Mouse (Mus musculus): ENCODE data around the gene Lrrc8d. TPM values are rescaled to one million over a fixed set of nuclear protein-coding genes. Genes with fewer than 3 reads are reported as not detected.
A peak's percentile ranks its signal among the peaks of the same experiment; 100 is the strongest.
"Not testable (repeated sequence)": the region's sequence is repeated elsewhere in the genome, so short reads cannot be mapped to it uniquely, and the experiment has no call there.

The Lrrc8d gene
- polyA plus RNA-seq, 1 experiment from 2014 or later: 37.5 TPM

DNA sequence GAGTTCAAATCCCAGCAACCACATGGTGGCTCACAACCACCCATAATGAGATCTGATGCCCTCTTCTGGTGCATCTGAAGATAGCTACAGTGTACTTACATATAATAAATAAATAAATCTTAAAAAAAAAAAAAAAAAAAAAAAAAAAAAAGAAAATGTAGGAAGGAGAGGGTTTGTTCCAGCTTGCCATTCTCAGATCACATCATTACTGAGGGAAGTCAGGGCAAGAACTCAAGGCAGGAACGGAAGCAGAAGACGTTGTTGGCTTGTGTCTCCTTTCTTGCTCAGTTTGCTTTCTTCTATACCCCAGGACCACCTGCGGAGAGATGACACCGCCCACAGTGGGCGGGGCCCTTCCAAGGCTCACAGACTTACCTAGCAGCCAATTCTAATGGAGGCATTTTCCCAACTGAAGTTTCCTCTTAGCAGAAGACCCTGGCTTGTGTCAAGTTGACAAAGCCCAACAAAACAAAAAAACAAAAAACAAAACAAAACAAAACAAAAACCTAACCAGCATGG is 165.4 kb downstream of the Lrrc8d start:
- H3K9me3 ChIP-seq (ENCODE audit: control insufficient read depth, low read length); H3K4me3 ChIP-seq (replicated peaks; ENCODE audit: low read length); ATAC-seq; H3K27me3 ChIP-seq (replicated peaks; ENCODE audit: control insufficient read depth, insufficient read depth, low read length); H3K4me2 ChIP-seq (ENCODE audit: low read length); H3K27ac ChIP-seq (ENCODE audit: low read length); H3K36me3 ChIP-seq (ENCODE audit: control insufficient read depth, insufficient read depth); H3K9ac ChIP-seq (replicated peaks; ENCODE audit: low read depth, low read length): not testable (repeated sequence)
- peaks cover 13% of the 10 kb centered on the region for H3K4me1 ChIP-seq (replicated peaks; ENCODE audit: control insufficient read depth, insufficient read depth, low read length)
- WGBS: 59% methylated on average over 5 of the region's 5 CpGs

DNA sequence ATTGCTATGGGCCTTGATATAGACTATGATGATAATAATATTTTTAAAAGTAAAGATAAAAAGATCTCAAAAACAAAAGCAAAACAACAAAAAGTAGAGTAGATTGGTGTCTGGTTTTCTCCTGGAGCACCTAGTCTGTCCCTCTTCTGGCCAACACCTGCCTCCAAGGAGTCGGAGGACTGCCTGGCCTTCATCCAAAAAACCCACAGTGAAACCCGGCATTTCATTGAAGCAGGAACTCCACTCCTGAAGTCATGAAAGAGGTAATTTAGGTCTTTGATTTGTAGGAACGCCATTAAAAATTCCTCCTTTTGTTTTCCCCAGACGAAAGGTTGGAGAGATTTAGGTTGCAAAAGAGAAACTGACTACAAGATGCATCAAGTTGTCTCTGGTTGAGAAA is 167.7 kb downstream of the Lrrc8d start:
- ATAC-seq: no peak
- no peaks in the 10 kb centered on the region for H3K36me3 ChIP-seq (ENCODE audit: control insufficient read depth, insufficient read depth)
- WGBS: 8% methylated on average over 4 of the region's 4 CpGs
- no peak overlapping the region for H3K4me3 ChIP-seq (replicated peaks; ENCODE audit: low read length)
- no peak overlapping the region for H3K9ac ChIP-seq (replicated peaks; ENCODE audit: low read depth, low read length)
- no peaks in the 10 kb centered on the region for H3K27me3 ChIP-seq (replicated peaks; ENCODE audit: control insufficient read depth, insufficient read depth, low read length)
- no peaks in the 10 kb centered on the region for H3K9me3 ChIP-seq (ENCODE audit: control insufficient read depth, low read length)
- H3K27ac ChIP-seq (ENCODE audit: low read length): no peak overlapping the region
- H3K4me2 ChIP-seq (ENCODE audit: low read length): peak overlapping the region; percentile 0; the same call in 1 of the 2 replicates
- H3K4me1 ChIP-seq (replicated peaks; ENCODE audit: control insufficient read depth, insufficient read depth, low read length): peaks cover 9% of the 10 kb centered on the region

DNA sequence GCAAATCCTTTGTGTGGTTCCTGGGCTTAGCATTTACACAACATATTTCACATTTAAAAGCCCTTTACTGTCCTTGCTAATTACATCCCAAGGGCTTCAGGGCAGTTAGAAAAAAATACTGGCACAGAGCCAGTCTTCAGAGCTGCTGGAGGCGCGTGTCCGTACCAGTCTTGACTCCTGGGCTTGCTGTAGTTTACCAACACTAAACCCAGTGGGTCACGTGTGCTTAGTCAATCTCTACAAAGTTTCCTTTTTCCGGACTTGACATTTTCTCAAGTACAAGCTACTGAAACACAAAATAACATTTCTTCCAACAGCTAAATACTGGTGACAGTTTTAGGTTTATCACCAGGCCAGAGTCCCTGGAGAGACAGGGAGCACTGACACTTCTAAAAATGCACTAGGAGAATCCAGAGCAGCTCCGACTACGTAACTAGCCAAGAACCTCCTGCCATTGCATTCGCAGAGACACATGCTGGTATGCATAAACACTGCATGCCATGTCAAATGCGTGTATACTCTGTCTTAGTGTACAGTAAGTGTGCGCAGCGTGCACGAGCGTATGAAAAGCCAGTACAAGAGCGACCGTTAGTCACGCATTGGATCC is 168.2 kb downstream of the Lrrc8d start:
- Histone ChIP-seq H3K9ac (replicated peaks; ENCODE audit: low read depth, low read length) (no peak overlapping the region), H3K4me1 (replicated peaks; ENCODE audit: control insufficient read depth, insufficient read depth, low read length) (peaks cover 9% of the 10 kb centered on the region), H3K4me2 (ENCODE audit: low read length) (peak overlapping the region; percentile 0; the same call in 1 of the 2 replicates), H3K27me3 (replicated peaks; ENCODE audit: control insufficient read depth, insufficient read depth, low read length) (no peaks in the 10 kb centered on the region), H3K27ac (ENCODE audit: low read length) (no peak overlapping the region), H3K9me3 (ENCODE audit: control insufficient read depth, low read length) (no peaks in the 10 kb centered on the region), H3K4me3 (replicated peaks; ENCODE audit: low read length) (no peak overlapping the region), H3K36me3 (ENCODE audit: control insufficient read depth, insufficient read depth) (no peaks in the 10 kb centered on the region)
- 41% methylated on average over 16 of the region's 16 CpGs for WGBS
- ATAC-seq: peak; percentile 52

DNA sequence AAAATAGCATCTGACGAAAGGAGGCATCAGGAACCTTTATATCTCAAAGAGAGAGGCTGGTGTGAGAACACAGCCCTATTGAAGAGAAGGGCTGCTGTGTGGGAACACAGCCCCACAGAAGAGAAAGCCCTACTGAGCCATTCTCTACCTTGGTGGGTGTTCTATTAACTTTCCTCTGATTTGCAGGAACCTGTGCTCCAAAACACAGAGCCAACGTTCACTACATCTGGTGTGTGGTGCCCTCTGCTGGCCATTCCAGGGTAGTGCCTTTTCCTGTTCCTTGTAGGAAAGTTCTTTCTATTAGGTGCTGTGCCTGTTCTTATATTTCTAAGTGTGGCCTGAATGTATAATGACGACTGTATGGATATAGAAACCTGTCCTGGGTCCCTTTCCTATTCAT is 168.8 kb downstream of the Lrrc8d start:
- H3K4me1 ChIP-seq (replicated peaks; ENCODE audit: control insufficient read depth, insufficient read depth, low read length): peaks cover 9% of the 10 kb centered on the region
- H3K4me2 ChIP-seq (ENCODE audit: low read length): no peak overlapping the region
- no peaks in the 10 kb centered on the region for H3K27me3 ChIP-seq (replicated peaks; ENCODE audit: control insufficient read depth, insufficient read depth, low read length)
- ATAC-seq: peak; percentile 84
- H3K27ac ChIP-seq (ENCODE audit: low read length): no peak overlapping the region
- H3K36me3 ChIP-seq (ENCODE audit: control insufficient read depth, insufficient read depth): no peaks in the 10 kb centered on the region
- H3K9me3 ChIP-seq (ENCODE audit: control insufficient read depth, low read length): no peaks in the 10 kb centered on the region
- no peak overlapping the region for H3K4me3 ChIP-seq (replicated peaks; ENCODE audit: low read length)
- 13% methylated on average over 3 of the region's 3 CpGs for WGBS
- H3K9ac ChIP-seq (replicated peaks; ENCODE audit: low read depth, low read length): no peak overlapping the region

DNA sequence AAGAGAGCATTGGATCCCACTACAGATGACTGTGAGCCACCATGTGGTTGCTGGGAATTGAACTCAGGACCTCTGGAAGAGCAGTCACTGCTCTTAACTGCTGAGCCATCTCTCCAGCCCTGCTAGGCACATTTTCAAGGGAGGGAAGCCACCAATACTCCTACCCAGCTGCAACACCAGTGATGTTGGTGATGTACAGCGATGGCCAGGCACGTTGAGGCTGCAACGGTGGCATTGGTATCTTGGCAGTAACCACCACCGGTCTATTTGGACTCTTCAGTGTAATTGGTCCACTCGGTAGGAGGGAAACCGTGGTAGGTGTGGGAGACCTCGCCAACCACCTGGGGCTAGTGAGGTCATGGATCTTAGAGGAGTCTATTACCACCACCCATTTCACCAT is 170.0 kb downstream of the Lrrc8d start:
- H3K4me1 ChIP-seq (replicated peaks; ENCODE audit: control insufficient read depth, insufficient read depth, low read length): peaks cover 9% of the 10 kb centered on the region
- no peak overlapping the region for H3K9ac ChIP-seq (replicated peaks; ENCODE audit: low read depth, low read length)
- H3K4me2 ChIP-seq (ENCODE audit: low read length): no peak overlapping the region
- H3K36me3 ChIP-seq (ENCODE audit: control insufficient read depth, insufficient read depth): no peaks in the 10 kb centered on the region
- no peaks in the 10 kb centered on the region for H3K9me3 ChIP-seq (ENCODE audit: control insufficient read depth, low read length)
- WGBS: 91% methylated on average over 7 of the region's 7 CpGs
- no peak overlapping the region for H3K4me3 ChIP-seq (replicated peaks; ENCODE audit: low read length)
- H3K27me3 ChIP-seq (replicated peaks; ENCODE audit: control insufficient read depth, insufficient read depth, low read length): no peaks in the 10 kb centered on the region
- ATAC-seq: no peak
- H3K27ac ChIP-seq (ENCODE audit: low read length): no peak overlapping the region

DNA sequence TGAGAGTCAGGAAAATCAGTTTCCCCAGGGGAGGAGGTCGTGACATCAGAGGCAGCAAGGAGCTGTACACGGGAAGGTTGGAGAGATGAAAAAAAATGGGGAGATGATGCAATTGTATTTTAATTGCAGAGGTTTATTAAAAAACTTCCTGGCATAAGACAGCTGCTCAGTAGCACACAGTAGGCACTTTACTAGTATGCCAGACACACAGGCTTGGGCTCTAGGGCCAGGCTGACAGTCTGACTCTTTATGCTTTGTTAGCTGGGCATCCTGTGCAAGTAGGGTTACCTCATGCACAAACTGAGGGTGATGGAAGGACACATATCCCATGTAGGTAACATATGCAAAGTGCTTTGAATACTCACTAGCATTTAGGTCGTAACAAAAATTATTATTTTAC is 171.4 kb downstream of the Lrrc8d start:
- H3K4me2 ChIP-seq (ENCODE audit: low read length): no peak overlapping the region
- H3K9ac ChIP-seq (replicated peaks; ENCODE audit: low read depth, low read length): no peak overlapping the region
- H3K36me3 ChIP-seq (ENCODE audit: control insufficient read depth, insufficient read depth): no peaks in the 10 kb centered on the region
- no peaks in the 10 kb centered on the region for H3K9me3 ChIP-seq (ENCODE audit: control insufficient read depth, low read length)
- WGBS: 69% methylated on average over 3 of the region's 3 CpGs
- no peak overlapping the region for H3K27ac ChIP-seq (ENCODE audit: low read length)
- peaks cover 13% of the 10 kb centered on the region for H3K4me1 ChIP-seq (replicated peaks; ENCODE audit: control insufficient read depth, insufficient read depth, low read length)
- ATAC-seq: no peak
- H3K27me3 ChIP-seq (replicated peaks; ENCODE audit: control insufficient read depth, insufficient read depth, low read length): no peaks in the 10 kb centered on the region
- no peak overlapping the region for H3K4me3 ChIP-seq (replicated peaks; ENCODE audit: low read length)

DNA sequence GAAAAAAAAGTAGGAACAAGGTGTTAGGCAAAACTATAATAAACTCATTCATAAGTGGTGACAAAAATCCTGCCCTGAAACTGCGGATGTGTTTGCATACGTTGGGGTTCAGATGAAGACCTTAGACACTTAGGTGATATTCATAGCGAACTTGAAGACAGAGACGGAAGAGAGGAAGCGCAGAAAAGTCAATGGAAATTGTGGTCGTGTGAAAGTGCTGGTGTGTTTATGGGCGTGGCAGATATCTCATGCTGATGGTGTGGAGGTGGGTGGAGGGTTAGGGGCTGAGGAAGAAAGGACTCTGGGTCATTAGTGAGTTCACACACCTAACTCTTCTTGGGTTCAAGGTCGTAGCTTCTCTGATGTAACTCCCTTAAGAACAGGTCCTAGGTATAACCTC is 172.4 kb downstream of the Lrrc8d start:
- Histone ChIP-seq H3K9me3 (ENCODE audit: control insufficient read depth, low read length) (no peaks in the 10 kb centered on the region), H3K4me1 (replicated peaks; ENCODE audit: control insufficient read depth, insufficient read depth, low read length) (peaks cover 13% of the 10 kb centered on the region), H3K27me3 (replicated peaks; ENCODE audit: control insufficient read depth, insufficient read depth, low read length) (no peaks in the 10 kb centered on the region), H3K4me3 (replicated peaks; ENCODE audit: low read length) (no peak overlapping the region), H3K9ac (replicated peaks; ENCODE audit: low read depth, low read length) (no peak overlapping the region), H3K27ac (ENCODE audit: low read length) (no peak overlapping the region), H3K4me2 (ENCODE audit: low read length) (no peak overlapping the region), H3K36me3 (ENCODE audit: control insufficient read depth, insufficient read depth) (no peaks in the 10 kb centered on the region)
- no peak for ATAC-seq
- WGBS: 83% methylated on average over 8 of the region's 8 CpGs

DNA sequence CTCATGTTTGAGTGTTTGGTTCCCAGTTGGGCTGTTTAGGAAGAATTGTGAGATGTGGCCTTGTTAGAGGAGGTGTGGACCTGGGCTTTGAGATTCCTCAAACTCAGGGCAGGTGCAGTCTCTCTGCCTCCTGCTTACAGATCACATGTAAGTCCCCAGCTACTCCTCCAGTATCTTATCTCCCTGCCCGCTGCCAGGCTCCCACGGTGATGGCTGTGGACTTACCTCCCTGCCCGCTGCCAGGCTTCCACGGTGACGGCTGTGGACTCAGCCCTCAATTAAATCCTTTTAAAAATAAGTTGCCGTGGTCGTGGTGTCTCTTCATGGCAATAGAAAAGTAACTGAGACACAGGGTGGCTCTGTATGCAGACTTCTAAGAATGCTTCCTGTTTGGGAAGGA is 173.1 kb downstream of the Lrrc8d start:
- no peak for ATAC-seq
- WGBS: 57% methylated on average over 7 of the region's 7 CpGs
- Histone ChIP-seq H3K9me3 (ENCODE audit: control insufficient read depth, low read length) (no peaks in the 10 kb centered on the region), H3K27ac (ENCODE audit: low read length) (no peak overlapping the region), H3K27me3 (replicated peaks; ENCODE audit: control insufficient read depth, insufficient read depth, low read length) (no peaks in the 10 kb centered on the region), H3K4me1 (replicated peaks; ENCODE audit: control insufficient read depth, insufficient read depth, low read length) (peaks cover 12% of the 10 kb centered on the region), H3K9ac (replicated peaks; ENCODE audit: low read depth, low read length) (no peak overlapping the region), H3K4me3 (replicated peaks; ENCODE audit: low read length) (no peak overlapping the region), H3K4me2 (ENCODE audit: low read length) (no peak overlapping the region), H3K36me3 (ENCODE audit: control insufficient read depth, insufficient read depth) (no peaks in the 10 kb centered on the region)

DNA sequence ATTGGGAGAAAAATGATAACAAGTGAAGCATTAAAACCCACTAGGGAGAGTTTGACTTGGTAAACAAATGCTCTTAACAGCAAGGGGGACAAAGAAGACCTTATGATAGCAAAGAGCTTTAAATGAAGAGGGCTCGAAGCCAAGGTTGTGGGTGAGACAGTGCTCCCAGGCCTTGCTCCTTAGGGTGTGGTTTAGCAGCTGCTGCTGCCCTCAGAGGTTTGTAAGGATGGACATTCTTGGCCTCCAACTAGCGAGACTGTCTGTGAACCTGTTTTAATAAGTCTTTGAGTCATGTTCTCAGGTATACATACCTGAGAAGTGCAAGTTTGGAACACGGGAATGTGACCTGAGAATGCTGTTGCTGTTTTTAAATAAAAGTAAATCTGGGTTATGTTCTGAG is 174.0 kb downstream of the Lrrc8d start:
- ATAC-seq: no peak
- Histone ChIP-seq H3K9ac (replicated peaks; ENCODE audit: low read depth, low read length) (no peak overlapping the region), H3K4me1 (replicated peaks; ENCODE audit: control insufficient read depth, insufficient read depth, low read length) (peaks cover 16% of the 10 kb centered on the region), H3K27ac (ENCODE audit: low read length) (no peak overlapping the region), H3K4me2 (ENCODE audit: low read length) (no peak overlapping the region), H3K9me3 (ENCODE audit: control insufficient read depth, low read length) (no peaks in the 10 kb centered on the region), H3K4me3 (replicated peaks; ENCODE audit: low read length) (no peak overlapping the region), H3K27me3 (replicated peaks; ENCODE audit: control insufficient read depth, insufficient read depth, low read length) (no peaks in the 10 kb centered on the region), H3K36me3 (ENCODE audit: control insufficient read depth, insufficient read depth) (no peaks in the 10 kb centered on the region)
- WGBS: 83% methylated on average over 3 of the region's 3 CpGs

DNA sequence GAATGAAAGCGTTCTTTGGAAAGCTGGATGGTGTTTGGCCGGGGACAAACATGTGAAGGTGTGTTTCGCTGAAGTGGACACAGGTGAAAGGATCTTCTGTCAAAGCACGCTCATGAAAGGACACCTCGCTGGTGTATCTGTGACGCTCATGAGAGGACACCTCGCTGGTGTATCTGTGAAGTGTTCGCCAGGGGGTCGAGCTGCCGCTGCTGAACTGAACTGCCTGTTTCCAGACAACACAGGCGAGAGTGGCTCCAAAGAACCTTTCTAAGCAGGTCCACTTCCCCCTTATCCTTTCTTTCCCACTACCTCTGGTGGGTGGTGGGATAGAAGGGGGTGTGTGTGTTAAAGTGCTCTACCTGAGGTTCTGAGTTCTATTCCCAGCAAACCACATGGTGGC is 174.7 kb downstream of the Lrrc8d start:
- Histone ChIP-seq H3K4me3 (replicated peaks; ENCODE audit: low read length) (no peak overlapping the region), H3K27ac (ENCODE audit: low read length) (no peak overlapping the region), H3K4me2 (ENCODE audit: low read length) (no peak overlapping the region), H3K4me1 (replicated peaks; ENCODE audit: control insufficient read depth, insufficient read depth, low read length) (peaks cover 17% of the 10 kb centered on the region), H3K9me3 (ENCODE audit: control insufficient read depth, low read length) (no peaks in the 10 kb centered on the region), H3K9ac (replicated peaks; ENCODE audit: low read depth, low read length) (no peak overlapping the region), H3K27me3 (replicated peaks; ENCODE audit: control insufficient read depth, insufficient read depth, low read length) (no peaks in the 10 kb centered on the region), H3K36me3 (ENCODE audit: control insufficient read depth, insufficient read depth) (no peaks in the 10 kb centered on the region)
- no peak for ATAC-seq
- 95% methylated on average over 11 of the region's 11 CpGs for WGBS

Measured in forebrain, embryonic 16.5 days (tissue).